Mouse (Mus musculus): ENCODE measurements around the gene C4b.
"Not testable (repeated sequence)": the region's sequence is repeated elsewhere in the genome, so short reads cannot be mapped to it uniquely, and the experiment has no call there.

The C4b gene

DNA sequence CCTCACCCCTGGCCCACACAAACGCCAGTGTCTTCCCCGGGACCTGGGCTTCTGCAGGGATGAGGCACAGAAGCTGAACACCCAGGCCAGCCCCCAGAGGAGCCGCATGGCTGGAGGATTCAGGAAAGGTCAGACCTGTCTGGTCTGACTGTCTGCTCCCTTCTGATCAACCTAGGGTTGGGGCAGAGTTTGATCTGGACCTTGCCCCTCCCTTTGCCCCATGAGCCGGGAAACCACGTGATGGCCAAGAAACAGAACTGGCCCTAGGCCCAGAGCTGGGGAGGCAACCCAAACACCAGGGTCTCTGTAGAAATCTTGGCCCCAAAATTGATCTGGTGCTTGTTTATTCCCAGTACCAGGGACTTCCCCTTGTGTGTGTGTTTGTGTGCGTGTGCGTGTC, at the start of gene C4b:
TSS of gene C4b (minus strand) at position 164 of the 400 bp plus-strand sequence.
- no peak for DNase-seq (ENCODE audit: low read depth)

DNA sequence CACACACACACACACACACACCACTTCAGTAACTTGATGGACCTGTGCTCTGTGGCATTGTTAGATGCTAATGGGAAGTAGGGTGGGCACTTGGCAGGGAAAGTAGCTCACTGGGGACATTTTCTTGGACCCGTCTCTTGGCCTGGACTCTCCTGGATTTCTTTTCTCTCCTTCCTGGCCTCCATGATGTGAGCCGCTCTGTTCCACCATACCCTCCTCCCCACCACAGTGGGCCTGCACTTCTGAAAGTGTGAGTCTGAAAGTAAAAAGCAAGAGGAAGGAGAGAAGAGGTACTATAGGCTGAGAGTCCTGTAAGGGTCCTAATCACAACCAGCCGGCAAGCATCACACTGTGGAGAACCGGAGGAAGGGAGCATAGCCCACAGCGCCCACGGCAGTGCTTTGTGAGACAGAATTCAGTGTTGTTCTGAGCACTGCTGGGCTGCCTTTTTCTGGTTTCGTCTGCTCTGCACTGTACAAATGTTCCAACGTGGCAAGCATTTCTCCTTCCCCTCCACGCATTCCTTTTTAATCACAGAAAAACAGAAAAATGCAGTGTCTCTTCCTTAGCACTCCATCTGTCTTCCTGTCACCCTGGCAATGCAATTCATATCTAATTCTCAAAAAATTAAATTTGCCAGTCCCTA, 34.1 kb upstream of the C4b start:
- no peak for DNase-seq (ENCODE audit: low read depth)

- no peak for DNase-seq (ENCODE audit: low read depth)
Measured at GRCm38 (mm10) chr17:34761471-34761870, 17.8 kb upstream of the C4b start.

- DNase-seq (ENCODE audit: low read depth), result no peak
Measured at GRCm38 (mm10) chr17:34746531-34746930, 2.8 kb upstream of the C4b start.

DNA sequence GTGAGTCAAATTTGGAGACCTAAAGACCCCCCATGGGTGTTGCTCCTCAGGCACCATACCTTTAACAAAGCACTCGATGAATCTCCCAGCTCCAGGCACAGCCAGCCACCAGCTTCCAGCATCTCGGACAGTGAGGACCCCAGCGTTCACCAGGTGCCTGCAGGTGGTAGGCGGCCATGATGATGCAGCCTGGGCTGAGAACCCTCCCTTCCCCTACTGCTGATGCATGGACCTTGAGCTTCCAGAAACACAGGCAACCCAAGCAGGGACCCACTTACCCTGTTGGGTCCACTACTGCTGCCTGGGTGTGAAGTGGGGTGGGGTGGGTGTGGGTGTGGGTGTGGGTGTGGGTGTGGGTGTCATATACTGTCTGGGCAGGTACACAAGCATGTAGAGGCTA, 1.5 kb upstream of the C4b start:
- not testable (repeated sequence) for DNase-seq (ENCODE audit: low read depth)

GRCm38 (mm10) chr17:34744611-34745010, 929 bp upstream of the C4b start:
- DNase-seq (ENCODE audit: low read depth), result not testable (repeated sequence)

GRCm38 (mm10) chr17:34744206-34744605, 524 bp upstream of the C4b start:
- DNase-seq (ENCODE audit: low read depth), result no peak

GRCm38 (mm10) chr17:34740280-34740679, 3.4 kb downstream of the C4b start:
- DNase-seq (ENCODE audit: low read depth), result no peak

DNA sequence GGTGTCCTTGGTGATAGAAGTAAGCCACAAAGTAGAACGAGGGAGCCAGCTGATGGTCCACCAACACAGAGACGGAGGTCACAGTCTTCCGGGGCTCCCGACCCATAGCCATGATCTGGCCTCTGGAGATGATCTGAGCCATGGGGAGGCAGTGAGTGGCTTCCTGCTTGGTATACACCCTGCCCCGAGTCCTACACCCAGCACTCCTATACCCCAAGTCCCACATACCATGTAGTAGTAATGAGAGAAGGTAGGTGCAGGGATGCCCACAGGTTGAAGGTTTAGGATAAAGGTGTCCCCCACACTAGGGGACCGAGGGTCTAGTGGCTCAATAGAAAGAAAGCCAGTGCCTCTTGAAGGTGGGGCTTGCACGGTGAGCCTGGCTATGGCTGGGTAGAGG, 4.0 kb downstream of the C4b start:
- DNase-seq (ENCODE audit: low read depth), result not testable (repeated sequence)

- not testable (repeated sequence) for DNase-seq (ENCODE audit: low read depth)
Measured at GRCm38 (mm10) chr17:34737466-34737865, 6.2 kb downstream of the C4b start.

DNA sequence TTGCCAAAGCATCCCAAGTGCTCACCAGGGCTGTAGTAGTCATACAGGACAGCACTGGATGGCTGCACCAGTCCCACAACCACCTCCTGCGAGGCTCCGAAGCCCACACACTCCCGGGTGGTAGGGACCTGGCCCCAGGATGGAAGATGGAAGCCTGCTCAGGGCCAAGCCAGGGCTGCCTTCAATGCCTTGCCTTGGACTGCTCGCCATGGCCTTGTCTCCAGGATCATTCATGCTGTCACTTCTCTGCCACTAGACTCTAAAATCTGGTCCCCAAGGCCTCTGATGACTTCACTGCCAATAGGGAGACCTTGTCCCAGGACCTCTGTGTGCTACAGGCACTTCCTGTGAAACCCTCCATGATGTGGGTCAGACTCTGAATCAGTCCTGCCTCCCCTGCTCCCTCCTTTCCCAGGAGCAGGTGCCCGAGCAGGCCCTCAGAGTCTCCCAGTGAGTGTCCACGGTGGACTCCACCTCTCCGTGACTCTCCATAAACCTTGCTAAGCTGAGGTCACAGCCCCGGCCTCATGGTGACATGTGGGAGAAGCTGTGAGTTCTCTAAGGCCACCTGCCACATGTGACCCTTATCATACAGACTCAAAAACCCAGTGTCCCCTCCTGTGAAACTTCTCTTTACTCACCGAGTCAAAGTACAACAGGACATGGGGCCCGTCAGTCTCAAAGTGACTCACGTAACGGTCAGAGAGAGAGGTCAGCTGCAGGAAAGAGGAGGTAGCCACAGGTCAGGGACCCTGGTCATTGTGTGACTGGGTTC, 13.7 kb downstream of the C4b start:
- DNase-seq (ENCODE audit: low read depth), result not testable (repeated sequence)

DNA sequence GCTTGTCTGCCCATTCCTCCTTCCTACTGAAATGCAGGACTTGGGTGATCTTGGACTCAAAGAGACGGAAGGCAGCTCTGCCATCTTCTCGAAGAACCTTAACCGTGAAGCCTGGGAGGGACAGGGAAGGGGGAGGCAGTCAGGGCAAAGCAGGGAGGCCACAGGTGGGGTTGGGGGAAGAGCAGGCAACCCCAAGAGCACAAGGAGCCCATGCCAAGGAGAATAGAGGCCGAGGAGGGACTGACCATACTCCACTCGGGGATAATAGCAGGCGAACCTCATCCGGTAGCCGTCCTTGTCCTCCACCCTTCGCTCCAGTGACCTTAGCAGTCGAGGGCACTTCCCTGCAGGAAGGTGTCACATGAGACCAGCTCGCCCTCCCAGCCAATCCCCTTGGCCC, 14.5 kb downstream of the C4b start:
- DNase-seq (ENCODE audit: low read depth), result not testable (repeated sequence)

GRCm38 (mm10) chr17:34727887-34728286, 15.8 kb downstream of the C4b start:
- no peak for DNase-seq (ENCODE audit: low read depth)

DNA sequence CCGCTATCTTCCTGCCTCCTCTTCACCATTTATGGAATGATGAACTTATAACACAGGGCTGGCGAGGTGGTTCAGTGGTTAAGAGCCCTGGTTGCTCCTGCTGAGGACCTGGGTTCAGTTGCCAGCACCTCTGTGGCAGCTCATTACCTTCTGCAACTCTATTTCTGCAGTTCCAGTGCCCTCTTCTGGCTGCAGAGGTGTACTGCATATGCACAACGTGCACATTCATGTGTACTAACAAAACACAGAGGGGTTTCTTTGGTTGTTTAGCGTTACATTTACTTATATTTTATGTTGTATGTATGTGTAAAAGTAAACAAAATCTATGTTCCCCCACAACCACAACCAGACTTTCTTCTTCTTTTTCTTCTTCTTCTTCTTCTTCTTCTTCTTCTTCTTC, 20.6 kb downstream of the C4b start:
- DNase-seq (ENCODE audit: low read depth), result no peak

DNA sequence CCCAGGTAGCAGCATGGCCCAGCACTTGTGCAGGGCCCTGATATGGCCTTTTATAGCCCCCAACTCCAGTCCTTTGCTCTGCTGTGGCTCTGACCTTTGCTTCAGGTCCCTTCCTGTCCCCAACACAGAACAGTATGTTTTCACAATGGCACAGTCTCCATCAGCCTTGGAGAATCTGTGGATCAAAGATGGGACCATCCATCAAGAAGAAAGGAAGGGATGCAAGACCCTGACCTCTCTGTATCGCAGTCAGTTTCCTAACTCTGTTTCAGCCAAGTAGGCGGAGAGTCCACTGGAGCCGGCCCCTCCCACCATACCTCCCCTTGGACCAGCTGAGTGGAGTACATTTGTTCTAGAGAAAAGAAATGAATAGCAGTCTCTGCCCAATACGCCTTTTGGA, 21.4 kb downstream of the C4b start:
- not testable (repeated sequence) for DNase-seq (ENCODE audit: low read depth)

GRCm38 (mm10) chr17:34719886-34720285, 23.8 kb downstream of the C4b start:
- DNase-seq (ENCODE audit: low read depth), result not testable (repeated sequence)

DNA sequence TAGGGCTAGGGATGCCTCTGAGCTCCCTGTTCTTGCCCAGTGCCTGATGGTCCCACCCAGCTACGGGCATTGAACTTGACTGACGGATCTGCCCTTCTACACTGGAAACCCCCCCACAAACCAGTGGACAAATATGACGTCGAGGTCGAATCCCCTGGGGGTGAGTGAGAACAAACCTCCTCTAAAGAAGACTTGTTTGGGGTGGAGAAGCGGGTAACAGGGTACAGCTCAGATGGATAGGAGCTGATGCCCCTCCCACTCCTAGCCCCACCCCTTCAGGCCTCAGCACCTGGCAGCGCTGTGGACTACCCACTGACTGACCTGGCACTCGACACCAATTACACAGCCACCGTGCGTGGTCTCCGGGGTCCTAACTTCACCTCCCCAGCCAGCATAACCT, 26.3 kb downstream of the C4b start:
- no peak for DNase-seq (ENCODE audit: low read depth)

DNA sequence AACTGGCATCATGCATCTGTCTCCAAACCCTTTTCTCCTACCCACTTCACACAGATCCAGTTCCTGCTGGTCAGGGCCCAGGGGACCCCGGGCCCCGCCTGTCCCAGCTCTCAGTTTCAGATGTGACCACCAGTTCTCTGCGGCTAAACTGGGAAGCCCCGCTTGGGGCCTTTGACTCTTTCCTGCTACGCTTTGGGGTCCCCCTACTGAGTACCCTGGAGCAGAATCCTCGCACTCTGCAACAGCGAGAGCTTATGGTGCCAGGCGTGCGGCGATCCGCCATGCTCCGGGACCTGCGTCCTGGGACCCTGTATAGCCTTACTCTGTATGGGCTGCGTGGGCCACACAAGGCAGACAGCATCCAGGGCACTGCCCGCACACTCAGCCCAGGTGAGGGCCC, 27.4 kb downstream of the C4b start:
- DNase-seq (ENCODE audit: low read depth), result no peak

- DNase-seq (ENCODE audit: low read depth), result not testable (repeated sequence)
Measured at GRCm38 (mm10) chr17:34715451-34715850, 28.2 kb downstream of the C4b start.

- not testable (repeated sequence) for DNase-seq (ENCODE audit: low read depth)
Measured at GRCm38 (mm10) chr17:34714908-34715445, 28.7 kb downstream of the C4b start.

DNA sequence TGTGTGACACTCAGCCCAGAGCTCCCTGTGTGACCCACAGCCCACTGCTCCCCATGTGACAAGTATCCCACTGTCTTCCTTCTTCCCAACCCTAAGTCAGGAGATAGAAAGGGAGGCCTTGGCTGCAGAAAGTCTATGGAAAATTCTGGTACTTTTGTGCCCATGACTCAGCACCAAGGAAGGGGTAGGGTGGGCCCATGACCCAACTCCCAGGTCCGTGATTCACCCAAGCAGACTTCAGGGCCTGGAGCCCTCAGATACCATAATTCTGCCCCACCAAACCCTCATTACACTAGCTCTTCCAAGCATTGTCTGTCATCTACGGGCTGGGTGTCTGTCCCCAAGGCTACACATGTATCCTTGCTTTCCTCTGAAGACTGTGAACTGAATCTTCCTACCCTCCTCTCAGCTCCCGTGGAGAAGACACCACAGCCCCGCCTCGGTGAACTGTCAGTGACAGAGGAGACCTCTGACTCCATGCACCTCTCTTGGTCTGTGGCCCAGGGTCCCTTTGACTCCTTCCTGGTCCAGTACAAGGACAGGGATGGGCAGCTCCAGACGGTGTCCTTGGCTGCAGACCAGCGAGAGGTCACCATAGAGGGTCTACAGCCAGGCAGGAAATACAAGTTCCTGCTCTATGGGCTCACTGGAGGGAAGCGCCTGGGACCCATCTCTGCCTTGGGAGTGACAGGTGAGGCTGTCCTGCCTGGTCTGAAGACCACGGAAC, 29.3 kb downstream of the C4b start:
- DNase-seq (ENCODE audit: low read depth), result not testable (repeated sequence)

GRCm38 (mm10) chr17:34712951-34713350, 30.7 kb downstream of the C4b start:
- peak; percentile 22 for DNase-seq (ENCODE audit: low read depth)

GRCm38 (mm10) chr17:34706476-34706875, 37.2 kb downstream of the C4b start:
- not testable (repeated sequence) for DNase-seq (ENCODE audit: low read depth)

All from c-Kit-positive CD71-negative TER-119-negative erythroid progenitor cells, embryonic 14.5 days (primary cell).